In the genomic region with DNA sequence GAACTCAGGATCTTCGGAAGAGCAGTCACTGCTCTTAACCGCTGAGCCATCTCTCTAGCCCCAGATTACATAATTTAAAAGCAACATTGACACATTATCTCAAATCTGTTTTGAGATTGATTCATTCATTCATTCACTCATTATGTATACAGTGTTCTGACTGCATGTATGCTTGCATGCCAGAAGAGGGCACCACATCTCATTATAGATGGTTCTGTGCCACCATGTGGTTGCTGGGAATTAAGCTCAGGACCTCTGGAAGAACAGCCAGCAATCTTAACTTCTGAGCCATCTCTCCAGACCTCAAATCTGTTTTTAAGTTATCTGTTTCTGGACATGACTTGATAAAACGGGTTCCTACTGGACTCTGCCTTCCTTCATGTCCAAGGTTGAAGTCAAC, we compare ENCODE assay signal across 16 mouse cellular contexts. TPM values are rescaled to one million over a fixed set of nuclear protein-coding genes. Genes with fewer than 3 reads are reported as not detected.
A peak's percentile ranks its signal among the peaks of the same experiment; 100 is the strongest.
DNase-seq lines count a peak whose midpoint lies in the region; ATAC-seq and TF ChIP-seq lines count a peak whose summit lies in the region.
"Had no signal": no experiment of that assay in that cellular context is flagged by ENCODE, and none has a peak within 500 bp of the region (broad histone marks: within the 10 kb centered on the region; RNA-seq: fewer than 3 reads in every experiment).

No protein-coding gene starts in this region.

- no peaks in the 10 kb centered on the region for H3K36me3 ChIP-seq in kidney, postnatal 0 days (ENCODE audit: insufficient read depth, low read length)
- H3K36me3 ChIP-seq in kidney, adult 2 months (ENCODE audit: control insufficient read depth, insufficient read depth, low read length), result no peaks in the 10 kb centered on the region
- H3K36me3 ChIP-seq in midbrain, embryonic 14.5 days (ENCODE audit: control insufficient read depth, insufficient read depth, low read length), result no peaks in the 10 kb centered on the region
- H3K36me3 ChIP-seq: liver, embryonic 13.5 days had no signal

- H3K4me1 ChIP-seq in kidney, postnatal 0 days (replicated peaks; ENCODE audit: insufficient read depth, low read length), result peaks cover 6% of the 10 kb centered on the region
- peaks cover 10% of the 10 kb centered on the region; the same call in 1 of the 2 replicates for H3K4me1 ChIP-seq in kidney, adult 2 months (ENCODE audit: control insufficient read depth, insufficient read depth, low read length)
- peaks cover 11% of the 10 kb centered on the region for H3K4me1 ChIP-seq in midbrain, embryonic 14.5 days (ENCODE audit: control insufficient read depth, insufficient read depth, low read length)

- no peaks in the 10 kb centered on the region for H3K27me3 ChIP-seq in kidney, postnatal 0 days (ENCODE audit: insufficient read depth, low read length)
- no peaks in the 10 kb centered on the region for H3K27me3 ChIP-seq in kidney, adult 2 months (replicated peaks; ENCODE audit: control insufficient read depth, insufficient read depth, low read length)
- H3K27me3 ChIP-seq in midbrain, embryonic 14.5 days (ENCODE audit: control insufficient read depth, insufficient read depth, low read length), result no peaks in the 10 kb centered on the region
- H3K27me3 ChIP-seq: liver, embryonic 13.5 days; megakaryocyte, embryonic 14.5 days had no signal

- over 99% methylated on average over 3 of the region's 3 CpGs for WGBS in kidney, postnatal 0 days
- WGBS in kidney, adult 2 months, result 97% methylated on average over 3 of the region's 3 CpGs
- 98% methylated on average over 3 of the region's 3 CpGs for WGBS in midbrain, embryonic 14.5 days

- TF ChIP-seq CTCF in kidney, postnatal 0 days (IDR thresholded peaks at IDR 0.05; ENCODE audit: low read depth), result peak; percentile 34; the same call in 1 of the 2 replicates
- TF ChIP-seq CTCF in kidney, adult 2 months (conservative IDR thresholded peaks at IDR 0.05; ENCODE audit: insufficient read depth, insufficient read length, low read depth, low read length), result no peak

- H3K4me2 ChIP-seq in kidney, postnatal 0 days (ENCODE audit: low read length), result no peak overlapping the region
- H3K4me2 ChIP-seq in midbrain, embryonic 14.5 days (ENCODE audit: low read length), result peak overlapping the region; percentile 60

- no peak overlapping the region for H3K27ac ChIP-seq in kidney, postnatal 0 days
- H3K27ac ChIP-seq in kidney, adult 2 months (ENCODE audit: insufficient read depth, low read depth, low read length), result no peak overlapping the region
- no peak overlapping the region for H3K27ac ChIP-seq in midbrain, embryonic 14.5 days (replicated peaks; ENCODE audit: low read depth, low read length)
- H3K27ac ChIP-seq: liver, embryonic 13.5 days had no signal

- no peak for TF ChIP-seq POLR2A in kidney, adult 2 months (IDR thresholded peaks at IDR 0.05; ENCODE audit: low read depth, low read length)

- no peak overlapping the region for H3K9ac ChIP-seq in kidney, postnatal 0 days (ENCODE audit: low read depth, low read length)
- no peak overlapping the region for H3K9ac ChIP-seq in midbrain, embryonic 14.5 days (replicated peaks; ENCODE audit: low read length)
- H3K9ac ChIP-seq: liver, embryonic 13.5 days had no signal

- DNase-seq in kidney, postnatal 0 days (ENCODE audit: low spot score), result no peak
- DNase-seq in kidney, adult 2 months, result no peak
- DNase-seq in ES-CJ7 (ENCODE audit: low read depth, low spot score), result peak; percentile 79
- peak; percentile 82 for DNase-seq in ZHBTc4 (ENCODE audit: low read depth, low spot score)
- no peak for DNase-seq in midbrain, embryonic 14.5 days
- DNase-seq in cerebellum, postnatal 10 days, result no peak
- DNase-seq in adrenal gland, adult 2 months, result no peak
- no peak for DNase-seq in embryo, embryonic 11 days
- DNase-seq: heart, adult 18-20 months; kidney, adult 8-10 months; liver, embryonic 13.5 days; thymus, postnatal 25 days had no signal

- no peaks in the 10 kb centered on the region for H3K9me3 ChIP-seq in kidney, postnatal 0 days (replicated peaks; ENCODE audit: low read length)
- no peaks in the 10 kb centered on the region for H3K9me3 ChIP-seq in midbrain, embryonic 14.5 days (ENCODE audit: control insufficient read depth, low read length)
- H3K9me3 ChIP-seq: liver, embryonic 13.5 days; megakaryocyte, embryonic 14.5 days had no signal

- no peak for ATAC-seq in kidney, postnatal 0 days (replicated peaks; ENCODE audit: low FRiP score, low read depth)
- no peak for ATAC-seq in midbrain, embryonic 14.5 days (ENCODE audit: low FRiP score, low TSS enrichment)

- no peak overlapping the region for H3K4me3 ChIP-seq in kidney, postnatal 0 days (replicated peaks; ENCODE audit: low read depth, low read length)
- no peak overlapping the region for H3K4me3 ChIP-seq in kidney, adult 2 months (ENCODE audit: insufficient read depth, low read depth, low read length)
- peak overlapping the region; percentile 100 for H3K4me3 ChIP-seq in midbrain, embryonic 14.5 days (replicated peaks; ENCODE audit: low read depth, low read length)

RNA-seq across cellular contexts. Expression of a gene that starts 2.7 kb away (rescaled TPM):
- 28.8 TPM in 2 replicates for polyA plus RNA-seq in kidney, postnatal 0 days (2015; fragmentation: Nextera tagmentation; extraction: Ambion mirVana)
- 21.0 and 21.1 TPM in 2 replicates for polyA plus RNA-seq in kidney, adult 2 months (2012; rRNA removed)
- polyA plus RNA-seq in midbrain, embryonic 14.5 days (2014; fragmentation: Nextera tagmentation; extraction: Ambion mirVana), result 105 and 116 TPM in 2 replicates
- 10 to 100 TPM; 37.5 to 42.5 TPM for total RNA-seq in adrenal gland, adult 2 months (2021)
- 12.0 and 12.4 TPM in 2 replicates for polyA plus RNA-seq in adrenal gland, adult 2 months (2012; rRNA removed)

RNA-seq across cellular contexts. Expression of a gene that starts 10.4 kb away (rescaled TPM):
- not detected in 2 replicates for polyA plus RNA-seq in kidney, postnatal 0 days (2015; fragmentation: Nextera tagmentation; extraction: Ambion mirVana)
- polyA plus RNA-seq in kidney, adult 2 months (2012; rRNA removed), result not detected in 2 replicates
- polyA plus RNA-seq in midbrain, embryonic 14.5 days (2014; fragmentation: Nextera tagmentation; extraction: Ambion mirVana), result not detected in 2 replicates
- total RNA-seq in adrenal gland, adult 2 months (2021), result not detected
- not detected in 2 replicates for polyA plus RNA-seq in adrenal gland, adult 2 months (2012; rRNA removed)
- total RNA-seq: heart, adult 18-20 months; layer of hippocampus, postnatal 25 days had no signal
- polyA plus RNA-seq: brain, embryonic 14.5 days; cortical plate, adult 2 months; liver, embryonic 13.5 days had no signal

RNA-seq across cellular contexts. Expression of a gene that starts 22.6 kb away (rescaled TPM):
- not detected in 2 replicates for polyA plus RNA-seq in kidney, postnatal 0 days (2015; fragmentation: Nextera tagmentation; extraction: Ambion mirVana)
- not detected in 2 replicates for polyA plus RNA-seq in kidney, adult 2 months (2012; rRNA removed)
- polyA plus RNA-seq in midbrain, embryonic 14.5 days (2014; fragmentation: Nextera tagmentation; extraction: Ambion mirVana), result not detected in 2 replicates
- total RNA-seq in adrenal gland, adult 2 months (2021), result not detected
- polyA plus RNA-seq in adrenal gland, adult 2 months (2012; rRNA removed), result 0.06 TPM in 1 of 2 replicates, not detected in the other
- total RNA-seq: heart, adult 18-20 months had no signal
- polyA plus RNA-seq: liver, embryonic 13.5 days had no signal

Comparison
In these comparisons a context has a peak if more than half of its experiments do, and no peak if none do; other contexts are left out.
1. DNase-seq: peak in ES-CJ7 (single experiment) and ZHBTc4 (single experiment); none in kidney, postnatal 0 days (single experiment), kidney, adult 2 months (single experiment), midbrain, embryonic 14.5 days (single experiment), cerebellum, postnatal 10 days (0 of 2), adrenal gland, adult 2 months (single experiment) and embryo, embryonic 11 days (single experiment).